Mouse (Mus musculus): Measurements from ENCODE around the gene Pnpo. TPM values are rescaled to one million over a fixed set of nuclear protein-coding genes. Genes with fewer than 3 reads are reported as not detected.

The Pnpo gene
- total and polyA plus RNA-seq, 2 experiments = 113 to 175 TPM

GRCm38 (mm10) chr11:96933562-96934276, 10.1 kb downstream of the Pnpo start:
- Histone ChIP-seq H3K79me2 (ENCODE audit: control insufficient read depth, insufficient read depth, low read length) (no peaks in the 10 kb centered on the region), H3K4me3 (ENCODE audit: insufficient read depth, low read depth, low read length) (no peak overlapping the region), H3K36me3 (ENCODE audit: control insufficient read depth, insufficient read depth, low read length) (peaks cover under 1% of the 10 kb centered on the region; the same call in 1 of the 2 replicates), H3K4me1 (ENCODE audit: control insufficient read depth, insufficient read depth, low read length) (peaks cover 13% of the 10 kb centered on the region), H3K27ac (replicated peaks; ENCODE audit: insufficient read depth, low read depth, low read length) (no peak overlapping the region), H3K9ac (ENCODE audit: low read depth, low read length) (no peak overlapping the region), H3K27me3 (ENCODE audit: control insufficient read depth, insufficient read depth, low read length) (no peaks in the 10 kb centered on the region; the same call in 1 of the 2 replicates)
- TF ChIP-seq CTCF (IDR thresholded peaks at IDR 0.05; ENCODE audit: low read depth, low read length) (no peak), POLR2A (IDR thresholded peaks at IDR 0.05; ENCODE audit: extremely low read depth, insufficient read depth, low read length) (no peak)
- WGBS = 93% methylated on average over 13 of the region's 13 CpGs
- no peak for DNase-seq (ENCODE audit: extremely low read depth, low read depth, low spot score)

- peaks cover 3% of the 10 kb centered on the region; the same call in 1 of the 2 replicates for H3K4me1 ChIP-seq (ENCODE audit: control insufficient read depth, insufficient read depth, low read length)
- DNase-seq (ENCODE audit: extremely low read depth, low read depth, low spot score) = no peak
- no peak overlapping the region for H3K27ac ChIP-seq (replicated peaks; ENCODE audit: insufficient read depth, low read depth, low read length)
- H3K36me3 ChIP-seq (ENCODE audit: control insufficient read depth, insufficient read depth, low read length) = no peaks in the 10 kb centered on the region
- H3K79me2 ChIP-seq (ENCODE audit: control insufficient read depth, insufficient read depth, low read length) = no peaks in the 10 kb centered on the region
- WGBS = 65% methylated on average over 8 of the region's 8 CpGs
- no peak overlapping the region for H3K4me3 ChIP-seq (ENCODE audit: insufficient read depth, low read depth, low read length)
- no peak overlapping the region for H3K9ac ChIP-seq (ENCODE audit: low read depth, low read length)
- no peak for TF ChIP-seq POLR2A (IDR thresholded peaks at IDR 0.05; ENCODE audit: extremely low read depth, insufficient read depth, low read length)
- TF ChIP-seq CTCF (IDR thresholded peaks at IDR 0.05; ENCODE audit: low read depth, low read length) = no peak
- H3K27me3 ChIP-seq (ENCODE audit: control insufficient read depth, insufficient read depth, low read length) = no peaks in the 10 kb centered on the region; the same call in 1 of the 2 replicates
These were observed 12.3 kb downstream of the Pnpo start for GRCm38 (mm10) chr11:96931327-96932062.

GRCm38 (mm10) chr11:96929766-96930331, 13.9 kb downstream of the Pnpo start:
- Histone ChIP-seq H3K4me3 (ENCODE audit: insufficient read depth, low read depth, low read length) (no peak overlapping the region; the same call in 1 of the 2 replicates), H3K9ac (ENCODE audit: low read depth, low read length) (no peak overlapping the region), H3K36me3 (ENCODE audit: control insufficient read depth, insufficient read depth, low read length) (no peaks in the 10 kb centered on the region), H3K27ac (replicated peaks; ENCODE audit: insufficient read depth, low read depth, low read length) (no peak overlapping the region), H3K27me3 (ENCODE audit: control insufficient read depth, insufficient read depth, low read length) (no peaks in the 10 kb centered on the region; the same call in 1 of the 2 replicates), H3K4me1 (ENCODE audit: control insufficient read depth, insufficient read depth, low read length) (no peaks in the 10 kb centered on the region), H3K79me2 (ENCODE audit: control insufficient read depth, insufficient read depth, low read length) (no peaks in the 10 kb centered on the region)
- 52% methylated on average over 9 of the region's 9 CpGs for WGBS
- TF ChIP-seq POLR2A (IDR thresholded peaks at IDR 0.05; ENCODE audit: extremely low read depth, insufficient read depth, low read length) (no peak), CTCF (IDR thresholded peaks at IDR 0.05; ENCODE audit: low read depth, low read length) (no peak)
- DNase-seq (ENCODE audit: extremely low read depth, low read depth, low spot score) = no peak

- H3K79me2 ChIP-seq (ENCODE audit: control insufficient read depth, insufficient read depth, low read length) = no peaks in the 10 kb centered on the region
- TF ChIP-seq POLR2A (IDR thresholded peaks at IDR 0.05; ENCODE audit: extremely low read depth, insufficient read depth, low read length) (no peak), CTCF (IDR thresholded peaks at IDR 0.05; ENCODE audit: low read depth, low read length) (no peak)
- H3K4me3 ChIP-seq (ENCODE audit: insufficient read depth, low read depth, low read length) = peak overlapping the region; percentile 42
- 20% methylated on average over 13 of the region's 13 CpGs for WGBS
- H3K27ac ChIP-seq (replicated peaks; ENCODE audit: insufficient read depth, low read depth, low read length) = no peak overlapping the region
- H3K9ac ChIP-seq (ENCODE audit: low read depth, low read length) = peak overlapping the region; percentile 57
- no peaks in the 10 kb centered on the region; the same call in 1 of the 2 replicates for H3K27me3 ChIP-seq (ENCODE audit: control insufficient read depth, insufficient read depth, low read length)
- no peak for DNase-seq (ENCODE audit: extremely low read depth, low read depth, low spot score)
- no peaks in the 10 kb centered on the region for H3K4me1 ChIP-seq (ENCODE audit: control insufficient read depth, insufficient read depth, low read length)
- no peaks in the 10 kb centered on the region for H3K36me3 ChIP-seq (ENCODE audit: control insufficient read depth, insufficient read depth, low read length)
These were observed 14.6 kb downstream of the Pnpo start for GRCm38 (mm10) chr11:96929096-96929765.

GRCm38 (mm10) chr11:96928691-96929090, 15.1 kb downstream of the Pnpo start:
- 16% methylated on average over 5 of the region's 5 CpGs for WGBS
- no peak overlapping the region for H3K4me3 ChIP-seq (ENCODE audit: insufficient read depth, low read depth, low read length)
- TF ChIP-seq CTCF (IDR thresholded peaks at IDR 0.05; ENCODE audit: low read depth, low read length) (no peak), POLR2A (IDR thresholded peaks at IDR 0.05; ENCODE audit: extremely low read depth, insufficient read depth, low read length) (no peak)
- no peaks in the 10 kb centered on the region for H3K79me2 ChIP-seq (ENCODE audit: control insufficient read depth, insufficient read depth, low read length)
- H3K4me1 ChIP-seq (ENCODE audit: control insufficient read depth, insufficient read depth, low read length) = no peaks in the 10 kb centered on the region
- no peaks in the 10 kb centered on the region for H3K36me3 ChIP-seq (ENCODE audit: control insufficient read depth, insufficient read depth, low read length)
- no peak overlapping the region for H3K9ac ChIP-seq (ENCODE audit: low read depth, low read length)
- no peak overlapping the region for H3K27ac ChIP-seq (replicated peaks; ENCODE audit: insufficient read depth, low read depth, low read length)
- H3K27me3 ChIP-seq (ENCODE audit: control insufficient read depth, insufficient read depth, low read length) = no peaks in the 10 kb centered on the region; the same call in 1 of the 2 replicates
- DNase-seq (ENCODE audit: extremely low read depth, low read depth, low spot score) = no peak

Measured in liver, adult 2 months (tissue).